Mouse (Mus musculus) effector memory CD4-positive, alpha-beta T cell, adult 7 months (primary cell): ENCODE measurements around the gene Zfp964. TPM values are rescaled to one million over a fixed set of nuclear protein-coding genes. Genes with fewer than 3 reads are reported as not detected.

Experiments
- polyA plus RNA-seq: library from polyadenylated mRNA; unstranded; fragments of 100-300 nt; shearing (Covaris generic); gene quantifications from one replicate; pipeline ENCODE4 v1.2.1, GENCODE M21; 2017

Gene Zfp964
- polyA plus RNA-seq = not detected

GRCm38 (mm10) chr8:69654358-69654981 lies at the start of gene Zfp964:
Gene Zfp964, plus strand, starts transcription at chr8:69654479.

GRCm38 (mm10) chr8:69625095-69625789 lies 29.0 kb upstream of the Zfp964 start, which contains the start of gene Zfp868:
Gene Zfp868, minus strand, starts transcription at chr8:69625548.

GRCm38 (mm10) chr8:69710624-69711023 lies 56.3 kb downstream of the Zfp964 start, which contains the start of gene Zfp869:
Gene Zfp869, minus strand, starts transcription at chr8:69710724.

Other genes with a start within 250 kb of the Zfp964 start
- gene Gm9495, start 200.9 kb upstream of the Zfp964 start, polyA plus RNA-seq = not detected
- not detected for gene Gm7697, start 131.5 kb upstream of the Zfp964 start, polyA plus RNA-seq
- gene Zfp868, start 28.9 kb upstream of the Zfp964 start, polyA plus RNA-seq = 47.4 TPM
- 100 TPM for gene Zfp869, start 56.2 kb downstream of the Zfp964 start, polyA plus RNA-seq
- 3.4 TPM for gene Zfp963, start 95.5 kb downstream of the Zfp964 start, polyA plus RNA-seq
- not detected for gene Gm20422, start 120.4 kb downstream of the Zfp964 start, polyA plus RNA-seq
- gene Atp13a1, start 136.7 kb downstream of the Zfp964 start, polyA plus RNA-seq = 83.2 TPM
- 17.8 TPM for gene Zfp866, start 136.7 kb downstream of the Zfp964 start, polyA plus RNA-seq
- 130 TPM for gene Gmip, start 154.2 kb downstream of the Zfp964 start, polyA plus RNA-seq
- not detected for gene Lpar2, start 167.9 kb downstream of the Zfp964 start, polyA plus RNA-seq
- gene Pbx4, start 178.0 kb downstream of the Zfp964 start, polyA plus RNA-seq = 15.9 TPM
- not detected for gene Cilp2, start 233.2 kb downstream of the Zfp964 start, polyA plus RNA-seq
- 1.4 TPM for gene Tssk6, start 247.7 kb downstream of the Zfp964 start, polyA plus RNA-seq
- gene Ndufa13, start 248.1 kb downstream of the Zfp964 start, polyA plus RNA-seq = 112 TPM
- not detected for gene Yjefn3, start 248.2 kb downstream of the Zfp964 start, polyA plus RNA-seq